ENCODE assay signal across 28 mouse cellular contexts in the genomic region with DNA sequence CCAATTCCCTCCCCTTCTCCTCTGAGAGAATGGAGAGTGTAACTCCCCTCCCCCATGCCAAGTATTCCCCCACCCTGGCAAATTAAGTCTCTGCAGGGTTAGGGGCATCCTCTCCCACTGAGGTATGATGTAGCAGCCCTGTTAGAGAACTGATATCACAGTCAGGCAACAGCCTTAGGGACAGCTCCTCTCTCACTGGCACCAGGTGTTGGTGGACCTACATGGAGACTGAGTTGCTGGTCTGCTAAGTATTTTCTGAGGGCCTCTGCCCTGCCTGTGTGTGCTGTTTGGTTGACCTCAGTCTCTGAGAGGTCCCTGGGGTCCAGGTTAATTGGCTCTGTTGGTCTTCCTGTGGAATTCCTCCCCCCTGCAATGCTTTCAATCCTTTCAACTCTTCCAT.
DNase-seq lines count a peak whose midpoint lies in the region; ATAC-seq and TF ChIP-seq lines count a peak whose summit lies in the region.
"Had no signal": no experiment of that assay in that cellular context is flagged by ENCODE, and none has a peak within 500 bp of the region (broad histone marks: within the 10 kb centered on the region; RNA-seq: fewer than 3 reads in every experiment).

No protein-coding gene starts in this region.

- intact Hi-C loops in left cerebral cortex, postnatal 4 days (cut with DNase I) = no loop called here

- no peaks in the 10 kb centered on the region for H3K27me3 ChIP-seq in forebrain, embryonic 11.5 days (ENCODE audit: control insufficient read depth, insufficient read depth, low read length)
- H3K27me3 ChIP-seq in forebrain, embryonic 16.5 days (replicated peaks; ENCODE audit: control insufficient read depth, insufficient read depth, low read length) = no peaks in the 10 kb centered on the region
- H3K27me3 ChIP-seq in hindbrain, postnatal 0 days (ENCODE audit: insufficient read depth, low read length) = no peaks in the 10 kb centered on the region
- no peaks in the 10 kb centered on the region for H3K27me3 ChIP-seq in hindbrain, embryonic 16.5 days (replicated peaks; ENCODE audit: control insufficient read depth, insufficient read depth, low read length)
- H3K27me3 ChIP-seq in neural tube, embryonic 12.5 days (replicated peaks) = no peaks in the 10 kb centered on the region
- H3K27me3 ChIP-seq: embryonic facial prominence, embryonic 12.5 days; limb, embryonic 15.5 days; liver, embryonic 13.5 days; megakaryocyte, embryonic 14.5 days had no signal

- no peak overlapping the region for H3K27ac ChIP-seq in forebrain, embryonic 11.5 days (ENCODE audit: low read depth, low read length)
- no peak overlapping the region for H3K27ac ChIP-seq in forebrain, embryonic 16.5 days (ENCODE audit: low read length)
- no peak overlapping the region for H3K27ac ChIP-seq in hindbrain, postnatal 0 days
- H3K27ac ChIP-seq in hindbrain, embryonic 16.5 days (ENCODE audit: low read depth, low read length) = no peak overlapping the region
- H3K27ac ChIP-seq in neural tube, embryonic 12.5 days = no peak overlapping the region
- H3K27ac ChIP-seq: embryonic facial prominence, embryonic 12.5 days; hindbrain, embryonic 10.5 days; limb, embryonic 10.5 days; limb, embryonic 15.5 days; liver, embryonic 13.5 days had no signal

- ATAC-seq in forebrain, embryonic 11.5 days (replicated peaks; ENCODE audit: low FRiP score) = peak; percentile 53; the same call in 1 of the 2 replicates
- ATAC-seq in forebrain, embryonic 16.5 days = no peak
- 0 out of 2 replicates have a peak, but pooled peaks have one; percentile 12 for ATAC-seq in hindbrain, postnatal 0 days
- no peak for ATAC-seq in hindbrain, embryonic 16.5 days
- peak; percentile 25; the same call in 1 of the 2 replicates for ATAC-seq in neural tube, embryonic 12.5 days (ENCODE audit: low FRiP score, low read depth)
- ATAC-seq: intestine, postnatal 0 days had no signal

- no peaks in the 10 kb centered on the region for H3K36me3 ChIP-seq in forebrain, embryonic 11.5 days (ENCODE audit: control insufficient read depth, insufficient read depth, low read length)
- no peaks in the 10 kb centered on the region for H3K36me3 ChIP-seq in forebrain, embryonic 16.5 days (ENCODE audit: control insufficient read depth, insufficient read depth)
- H3K36me3 ChIP-seq in hindbrain, postnatal 0 days (ENCODE audit: insufficient read depth, low read length) = no peaks in the 10 kb centered on the region
- no peaks in the 10 kb centered on the region for H3K36me3 ChIP-seq in hindbrain, embryonic 16.5 days (ENCODE audit: control insufficient read depth, insufficient read depth, low read length)
- no peaks in the 10 kb centered on the region for H3K36me3 ChIP-seq in neural tube, embryonic 12.5 days
- H3K36me3 ChIP-seq: embryonic facial prominence, embryonic 12.5 days; G1E; hindbrain, embryonic 10.5 days; limb, embryonic 10.5 days; limb, embryonic 15.5 days; liver, embryonic 13.5 days had no signal

- no peaks in the 10 kb centered on the region for H3K4me1 ChIP-seq in forebrain, embryonic 11.5 days (replicated peaks; ENCODE audit: control insufficient read depth, insufficient read depth, low read length)
- peaks cover 7% of the 10 kb centered on the region for H3K4me1 ChIP-seq in forebrain, embryonic 16.5 days (replicated peaks; ENCODE audit: control insufficient read depth, insufficient read depth, low read length)
- H3K4me1 ChIP-seq in hindbrain, postnatal 0 days (ENCODE audit: insufficient read depth, low read length) = no peaks in the 10 kb centered on the region
- no peaks in the 10 kb centered on the region for H3K4me1 ChIP-seq in hindbrain, embryonic 16.5 days (ENCODE audit: control insufficient read depth, insufficient read depth, low read depth, low read length)
- H3K4me1 ChIP-seq in neural tube, embryonic 12.5 days = no peaks in the 10 kb centered on the region
- H3K4me1 ChIP-seq: embryonic facial prominence, embryonic 12.5 days; limb, embryonic 15.5 days; liver, embryonic 13.5 days; megakaryocyte, embryonic 14.5 days had no signal

- H3K4me2 ChIP-seq in forebrain, embryonic 11.5 days (ENCODE audit: low read depth, low read length, severe bottlenecking) = no peak overlapping the region
- H3K4me2 ChIP-seq in forebrain, embryonic 16.5 days (ENCODE audit: low read length) = no peak overlapping the region
- H3K4me2 ChIP-seq in hindbrain, postnatal 0 days (ENCODE audit: low read depth, low read length) = no peak overlapping the region
- H3K4me2 ChIP-seq in hindbrain, embryonic 16.5 days (ENCODE audit: low read length) = no peak overlapping the region
- no peak overlapping the region for H3K4me2 ChIP-seq in neural tube, embryonic 12.5 days (replicated peaks)
- H3K4me2 ChIP-seq: embryonic facial prominence, embryonic 12.5 days; limb, embryonic 15.5 days; liver, embryonic 13.5 days had no signal

- no peak for TF ChIP-seq CTCF in hindbrain, postnatal 0 days (IDR thresholded peaks at IDR 0.05; ENCODE audit: low read depth)

- DNase-seq in forebrain, embryonic 11.5 days (ENCODE audit: low spot score) = no peak
- no peak for DNase-seq in hindbrain, postnatal 0 days (ENCODE audit: low spot score)
- DNase-seq in neural tube, embryonic 10.5 days (ENCODE audit: extremely low spot score, low spot score) = no peak
- DNase-seq in left cerebral cortex, postnatal 4 days = no peak
- DNase-seq: adrenal gland, postnatal 10 days; cerebellum, adult 8-10 months; cerebellum, postnatal 25 days; gastrocnemius, postnatal 10 days; heart, postnatal 14 days; kidney, adult 9 months; kidney, postnatal 14 days; liver, embryonic 13.5 days; lung, adult 18-20 months; lung, postnatal 4 days; right cerebral cortex, postnatal 14 days; thymus, postnatal 4 days had no signal

- no peaks in the 10 kb centered on the region for H3K9me3 ChIP-seq in forebrain, embryonic 11.5 days (ENCODE audit: control insufficient read depth, low read length)
- no peaks in the 10 kb centered on the region for H3K9me3 ChIP-seq in forebrain, embryonic 16.5 days (ENCODE audit: control insufficient read depth, low read length)
- H3K9me3 ChIP-seq in hindbrain, postnatal 0 days (ENCODE audit: low read length) = no peaks in the 10 kb centered on the region
- H3K9me3 ChIP-seq in hindbrain, embryonic 16.5 days (ENCODE audit: control insufficient read depth, low read length) = no peaks in the 10 kb centered on the region
- no peaks in the 10 kb centered on the region for H3K9me3 ChIP-seq in neural tube, embryonic 12.5 days
- H3K9me3 ChIP-seq: embryonic facial prominence, embryonic 12.5 days; G1E; hindbrain, embryonic 10.5 days; limb, embryonic 10.5 days; limb, embryonic 15.5 days; liver, embryonic 13.5 days; megakaryocyte, embryonic 14.5 days had no signal

- H3K9ac ChIP-seq in forebrain, embryonic 11.5 days (ENCODE audit: low read length) = no peak overlapping the region
- no peak overlapping the region for H3K9ac ChIP-seq in forebrain, embryonic 16.5 days (replicated peaks; ENCODE audit: low read depth, low read length)
- H3K9ac ChIP-seq in hindbrain, postnatal 0 days (replicated peaks; ENCODE audit: low read length) = no peak overlapping the region
- H3K9ac ChIP-seq in hindbrain, embryonic 16.5 days (ENCODE audit: low read depth, low read length) = no peak overlapping the region
- H3K9ac ChIP-seq in neural tube, embryonic 12.5 days = no peak overlapping the region
- H3K9ac ChIP-seq: embryonic facial prominence, embryonic 12.5 days; limb, embryonic 15.5 days; liver, embryonic 13.5 days had no signal

- no peak overlapping the region for H3K4me3 ChIP-seq in forebrain, embryonic 11.5 days (ENCODE audit: low read depth, low read length)
- no peak overlapping the region for H3K4me3 ChIP-seq in forebrain, embryonic 16.5 days (replicated peaks; ENCODE audit: low read length)
- no peak overlapping the region for H3K4me3 ChIP-seq in hindbrain, postnatal 0 days (ENCODE audit: low read length)
- H3K4me3 ChIP-seq in hindbrain, embryonic 16.5 days (ENCODE audit: low read length) = no peak overlapping the region
- H3K4me3 ChIP-seq in neural tube, embryonic 12.5 days = no peak overlapping the region
- H3K4me3 ChIP-seq: embryonic facial prominence, embryonic 12.5 days; hindbrain, embryonic 10.5 days; layer of hippocampus, adult 2 months; left cerebral cortex, adult 2 months; limb, embryonic 10.5 days; limb, embryonic 15.5 days; liver, embryonic 13.5 days; megakaryocyte, embryonic 14.5 days had no signal

Comparison
In these comparisons a context has a peak if more than half of its experiments do, and no peak if none do; other contexts are left out.
1. ATAC-seq: peak in forebrain, embryonic 11.5 days (single experiment), hindbrain, postnatal 0 days (single experiment) and neural tube, embryonic 12.5 days (single experiment); none in forebrain, embryonic 16.5 days (single experiment) and hindbrain, embryonic 16.5 days (single experiment).